Mouse (Mus musculus) liver, embryonic 14.5 days (tissue): Measurements from ENCODE around the gene Cacna1c.

Experiments
- CTCF ChIP-seq: IDR thresholded peaks from 2 replicates; pipeline ENCODE4 v1.5.1; 2016; ENCODE audit warnings: antibody characterized with exemption, low read depth, control low read depth
- EP300 ChIP-seq: IDR thresholded peaks from 2 replicates; pipeline ENCODE4 v1.6.1; 2016; ENCODE audit warnings: antibody characterized with exemption, low read depth

GRCm38 (mm10) chr6:119079626-119080025 is 116.6 kb downstream of the Cacna1c start:
- TF ChIP-seq EP300 (no peak), CTCF (no peak)
